Mouse (Mus musculus) heart, embryonic 16.5 days (tissue): ENCODE measurements around the gene 4930590J08Rik. TPM values are rescaled to one million over a fixed set of nuclear protein-coding genes. Genes with fewer than 3 reads are reported as not detected.

Source experiments
- ATAC-seq: fragments of 200-750 bp; cut with Nextera tagmentation; replicated peaks from 2 replicates; pipeline ENCODE4 v1.8.0; 2017; ENCODE audit warnings: moderate number of reproducible peaks; ENCODE audit not compliant: insufficient read depth, low FRiP score; ENCODE audit errors: extremely low read depth
- H3K27ac ChIP-seq: fragments of 300-500 bp; sonication (generic); 2 replicates; pipeline ENCODE4 v1.5.1; 2014; ENCODE audit warnings: mild to moderate bottlenecking, low read length, control low read depth, moderate library complexity
- H3K27me3 ChIP-seq: fragments of 300-500 bp; sonication (generic); 2 replicates; pipeline ENCODE4 v1.6.1; 2014; ENCODE audit warnings: low read length, mixed read lengths; ENCODE audit not compliant: control insufficient read depth, insufficient read depth
- H3K36me3 ChIP-seq: fragments of 300-500 bp; sonication (generic); 2 replicates; pipeline ENCODE4 v1.6.1; 2014; ENCODE audit not compliant: control insufficient read depth, insufficient read depth
- H3K4me1 ChIP-seq: fragments of 300-500 bp; sonication (generic); 2 replicates; pipeline ENCODE4 v1.6.1; 2014; ENCODE audit warnings: low read length, mixed read lengths; ENCODE audit not compliant: control insufficient read depth, insufficient read depth
- H3K4me2 ChIP-seq: fragments of 300-500 bp; sonication (generic); 2 replicates; pipeline ENCODE4 v1.6.1; 2014; ENCODE audit warnings: low read depth, mild to moderate bottlenecking, control low read depth, low read length
- H3K4me3 ChIP-seq: fragments of 300-500 bp; sonication (generic); 2 replicates; pipeline ENCODE4 v1.5.1; 2014; ENCODE audit warnings: mild to moderate bottlenecking, control low read depth, low read length
- H3K9ac ChIP-seq: fragments of 300-500 bp; sonication (generic); 2 replicates; pipeline ENCODE4 v1.6.1; 2014; ENCODE audit warnings: low read length, control low read depth
- H3K9me3 ChIP-seq: fragments of 300-500 bp; sonication (generic); replicated peaks from 2 replicates; pipeline ENCODE4 v1.6.1; 2016; ENCODE audit warnings: low read length; ENCODE audit not compliant: control insufficient read depth
- WGBS: fragments of 180-500 bp; shearing (Covaris S2); extraction: QIAGEN DNeasy Blood & Tissue Kit; methylation state at CpG from one replicate; pipeline ENCODE4 v1.1.7; 2014; 5-methylcytosine and 5-hydroxymethylcytosine counted together
- polyA plus RNA-seq: library from polyadenylated mRNA; unstranded; fragments of >200 nt; fragmentation: Nextera tagmentation; extraction: Ambion mirVana; gene quantifications from 2 replicates; pipeline ENCODE4 v1.2.1, GENCODE M21; 2015

The 4930590J08Rik gene
- polyA plus RNA-seq, 1 experiment from 2014 or later: 0.46 TPM

GRCm38 (mm10) chr6:91889255-91889906 lies 13.2 kb upstream of the 4930590J08Rik start:
- Histone ChIP-seq H3K4me3 (no peak overlapping the region), H3K4me2 (no peak overlapping the region), H3K9me3 (no peaks in the 10 kb centered on the region), H3K27ac (no peak overlapping the region), H3K4me1 (no peaks in the 10 kb centered on the region), H3K27me3 (no peaks in the 10 kb centered on the region), H3K9ac (no peak overlapping the region), H3K36me3 (peaks cover 64% of the 10 kb centered on the region)
- no peak for ATAC-seq
- 78% methylated on average over 3 of the region's 3 CpGs for WGBS

- no peak for ATAC-seq
- no peaks in the 10 kb centered on the region for H3K27me3 ChIP-seq
- no peak overlapping the region for H3K4me3 ChIP-seq
- H3K9me3 ChIP-seq: no peaks in the 10 kb centered on the region
- WGBS: 90% methylated on average over 5 of the region's 5 CpGs
- H3K27ac ChIP-seq: no peak overlapping the region
- no peaks in the 10 kb centered on the region for H3K4me1 ChIP-seq
- peaks cover 71% of the 10 kb centered on the region for H3K36me3 ChIP-seq
- no peak overlapping the region for H3K4me2 ChIP-seq
- no peak overlapping the region for H3K9ac ChIP-seq
Measured at GRCm38 (mm10) chr6:91890615-91891014, 12.0 kb upstream of the 4930590J08Rik start.

GRCm38 (mm10) chr6:91891776-91892175 lies 10.8 kb upstream of the 4930590J08Rik start:
- 93% methylated on average over 2 of the region's 2 CpGs for WGBS
- H3K9ac ChIP-seq: no peak overlapping the region
- H3K9me3 ChIP-seq: no peaks in the 10 kb centered on the region
- no peaks in the 10 kb centered on the region for H3K27me3 ChIP-seq
- H3K36me3 ChIP-seq: peaks cover 67% of the 10 kb centered on the region
- no peak overlapping the region for H3K27ac ChIP-seq
- no peak overlapping the region for H3K4me3 ChIP-seq
- H3K4me2 ChIP-seq: no peak overlapping the region
- ATAC-seq: no peak
- H3K4me1 ChIP-seq: no peaks in the 10 kb centered on the region

GRCm38 (mm10) chr6:91896783-91897182 lies 5.8 kb upstream of the 4930590J08Rik start:
- H3K4me3 ChIP-seq: no peak overlapping the region
- peaks cover 69% of the 10 kb centered on the region for H3K36me3 ChIP-seq
- H3K9me3 ChIP-seq: no peaks in the 10 kb centered on the region
- no peak for ATAC-seq
- H3K27ac ChIP-seq: no peak overlapping the region
- H3K27me3 ChIP-seq: no peaks in the 10 kb centered on the region
- WGBS: 89% methylated on average over 3 of the region's 3 CpGs
- H3K4me2 ChIP-seq: no peak overlapping the region
- H3K4me1 ChIP-seq: 0 out of 2 replicates have a peak, but pooled peaks cover 2% of the 10 kb centered on the region
- H3K9ac ChIP-seq: no peak overlapping the region

GRCm38 (mm10) chr6:91901505-91901904 lies 1.1 kb upstream of the 4930590J08Rik start:
- H3K4me2 ChIP-seq: no peak overlapping the region
- WGBS: 29% methylated on average over 5 of the region's 5 CpGs
- no peak for ATAC-seq
- no peaks in the 10 kb centered on the region for H3K27me3 ChIP-seq
- H3K36me3 ChIP-seq: peaks cover 36% of the 10 kb centered on the region
- no peaks in the 10 kb centered on the region for H3K9me3 ChIP-seq
- 0 out of 2 replicates have a peak, but pooled peaks cover 2% of the 10 kb centered on the region for H3K4me1 ChIP-seq
- H3K27ac ChIP-seq: no peak overlapping the region
- no peak overlapping the region for H3K9ac ChIP-seq
- H3K4me3 ChIP-seq: no peak overlapping the region

GRCm38 (mm10) chr6:91914011-91914410 lies 11.4 kb downstream of the 4930590J08Rik start:
- ATAC-seq: no peak
- 85% methylated on average over 10 of the region's 10 CpGs for WGBS
- Histone ChIP-seq H3K9me3 (no peaks in the 10 kb centered on the region), H3K27ac (no peak overlapping the region), H3K9ac (no peak overlapping the region), H3K27me3 (no peaks in the 10 kb centered on the region), H3K4me3 (no peak overlapping the region), H3K4me2 (no peak overlapping the region), H3K36me3 (no peaks in the 10 kb centered on the region), H3K4me1 (no peaks in the 10 kb centered on the region)

- no peak overlapping the region for H3K27ac ChIP-seq
- no peaks in the 10 kb centered on the region for H3K27me3 ChIP-seq
- H3K9ac ChIP-seq: no peak overlapping the region
- H3K9me3 ChIP-seq: no peaks in the 10 kb centered on the region
- ATAC-seq: no peak
- no peaks in the 10 kb centered on the region for H3K4me1 ChIP-seq
- H3K4me2 ChIP-seq: no peak overlapping the region
- WGBS: 17% methylated on average over 4 of the region's 4 CpGs
- H3K4me3 ChIP-seq: no peak overlapping the region
- H3K36me3 ChIP-seq: no peaks in the 10 kb centered on the region
Measured at GRCm38 (mm10) chr6:91917286-91917685, 14.7 kb downstream of the 4930590J08Rik start.

GRCm38 (mm10) chr6:91917716-91918115 lies 15.1 kb downstream of the 4930590J08Rik start:
- no peaks in the 10 kb centered on the region for H3K9me3 ChIP-seq
- H3K27ac ChIP-seq: no peak overlapping the region
- ATAC-seq: no peak
- no peaks in the 10 kb centered on the region for H3K36me3 ChIP-seq
- WGBS: 76% methylated on average over 11 of the region's 11 CpGs
- H3K4me1 ChIP-seq: no peaks in the 10 kb centered on the region
- H3K27me3 ChIP-seq: no peaks in the 10 kb centered on the region
- no peak overlapping the region for H3K4me3 ChIP-seq
- H3K4me2 ChIP-seq: no peak overlapping the region
- no peak overlapping the region for H3K9ac ChIP-seq

- ATAC-seq: no peak
- no peaks in the 10 kb centered on the region for H3K27me3 ChIP-seq
- H3K36me3 ChIP-seq: no peaks in the 10 kb centered on the region
- peaks cover 6% of the 10 kb centered on the region for H3K4me1 ChIP-seq
- no peaks in the 10 kb centered on the region for H3K9me3 ChIP-seq
- H3K9ac ChIP-seq: no peak overlapping the region
- 47% methylated on average over 5 of the region's 5 CpGs for WGBS
- H3K4me3 ChIP-seq: no peak overlapping the region
- no peak overlapping the region for H3K27ac ChIP-seq
- H3K4me2 ChIP-seq: no peak overlapping the region
Measured at GRCm38 (mm10) chr6:91931231-91931630, 28.6 kb downstream of the 4930590J08Rik start.
